Mouse (Mus musculus) ES-E14 (cell line): ENCODE data around the gene Angpt4. TPM values are rescaled to one million over a fixed set of nuclear protein-coding genes. Genes with fewer than 3 reads are reported as not detected.

ENCODE experiments used
- DNase-seq: peaks from one replicate; pipeline ENCODE4 v3.0.0-alpha.2; 2013; ENCODE audit warnings: low read depth, low spot score
- H3K27ac ChIP-seq: 2 replicates; pipeline ENCODE4 v1.5.1; 2012; ENCODE audit warnings: low read depth, mild to moderate bottlenecking, low read length, moderate library complexity, mixed read lengths; ENCODE audit not compliant: poor library complexity, insufficient read depth, severe bottlenecking
- H3K36me3 ChIP-seq: 2 replicates; pipeline ENCODE4 v1.6.1; 2012; ENCODE audit warnings: mild to moderate bottlenecking, low read length, moderate library complexity, mixed read lengths; ENCODE audit not compliant: control insufficient read depth, poor library complexity, insufficient read depth, severe bottlenecking
- H3K4me1 ChIP-seq, 2 experiments: fragments of 150-350 bp in 1 of 2; sonication (generic) in 1 of 2; 2 replicates each; pipeline ENCODE4 v1.6.1; 2012; ENCODE audit warnings: low read length in 2 of 2, mild to moderate bottlenecking in 1 of 2, mixed read lengths in 1 of 2; ENCODE audit not compliant: control insufficient read depth in 2 of 2, insufficient read depth in 2 of 2, poor library complexity in 1 of 2
- H3K4me3 ChIP-seq, 2 experiments: fragments of 150-350 bp in 1 of 2; sonication (generic) in 1 of 2; 2 replicates each; pipeline ENCODE4 v1.5.1; 2012; ENCODE audit warnings: low read length in 2 of 2, low read depth in 1 of 2, mild to moderate bottlenecking in 1 of 2, mixed read lengths in 1 of 2; ENCODE audit not compliant: insufficient read depth in 1 of 2, poor library complexity in 1 of 2, severe bottlenecking in 1 of 2
- H3K9ac ChIP-seq: 2 replicates; pipeline ENCODE4 v1.6.1; 2012; ENCODE audit warnings: low read depth, mild to moderate bottlenecking, low read length, mixed read lengths; ENCODE audit not compliant: poor library complexity, insufficient read depth, severe bottlenecking
- H3K9me3 ChIP-seq: fragments of 150-350 bp; sonication (generic); 2 replicates; pipeline ENCODE4 v1.6.1; 2012; ENCODE audit warnings: low read depth, mild to moderate bottlenecking, low read length; ENCODE audit not compliant: control insufficient read depth, insufficient read depth
- CHD2 ChIP-seq: IDR thresholded peaks from 2 replicates; pipeline ENCODE4 v1.6.1; 2014; ENCODE audit warnings: mild to moderate bottlenecking, low read depth, low read length, inconsistent platforms
- HCFC1 ChIP-seq: IDR thresholded peaks from 2 replicates; pipeline ENCODE4 v1.6.1; 2012; ENCODE audit warnings: low read length, inconsistent platforms, borderline replicate concordance; ENCODE audit not compliant: insufficient read depth
- MAFK ChIP-seq: IDR thresholded peaks from 2 replicates; pipeline ENCODE4 v1.6.1; 2014; ENCODE audit warnings: mild to moderate bottlenecking, low read depth, low read length, inconsistent platforms; ENCODE audit not compliant: insufficient read depth
- ZC3H11A ChIP-seq: IDR thresholded peaks from 2 replicates; pipeline ENCODE4 v1.6.1; 2012; ENCODE audit warnings: low read depth, mild to moderate bottlenecking, inconsistent platforms, low read length, borderline replicate concordance
- ZNF384 ChIP-seq: IDR thresholded peaks from 2 replicates; pipeline ENCODE4 v1.6.1; 2012; ENCODE audit warnings: low read depth, low read length, inconsistent platforms
- in situ Hi-C, 2 experiments: fragments of 600-800 bp; cut with MboI; formaldehyde crosslinking; loops; one replicate each; pipeline ENCODE4 v1.15.1; 2025; ENCODE audit warnings: low sequenced_read_pairs in 2 of 2, inconsistent platforms in 1 of 2; ENCODE audit not compliant: unreplicated experiment in 2 of 2
- total RNA-seq: library from RNA; depleted of rRNA; stranded (reverse); fragments of 300-350 nt; gene quantifications from 2 replicates; pipeline ENCODE4 v1.2.3, GENCODE M21; 2012

The Angpt4 gene
- total RNA-seq, 1 experiment, result 0.98 TPM

- no peak overlapping the region for H3K9ac ChIP-seq
- no peaks in the 10 kb centered on the region for H3K9me3 ChIP-seq
- TF ChIP-seq HCFC1 (no peak), ZC3H11A (no peak), CHD2 (no peak)
- in situ Hi-C loops, result loop anchor here in 1 of 2 experiments (10.0 kb wide), 1 partner anchor 120 kb away; the partner anchor contains the start of gene Slc52a3
- peak; percentile 43 for DNase-seq
- H3K27ac ChIP-seq, result no peak overlapping the region
- H3K4me1 ChIP-seq, result no peaks in the 10 kb centered on the region
- no peaks in the 10 kb centered on the region for H3K36me3 ChIP-seq
- no peak overlapping the region for H3K4me3 ChIP-seq
Measured at GRCm38 (mm10) chr2:151874551-151874950, 36.5 kb upstream of the Angpt4 start.

- Histone ChIP-seq H3K9ac (no peak overlapping the region), H3K4me3 (no peak overlapping the region), H3K4me1 (peaks cover 0 to 2% of the 10 kb centered on the region in 2 experiments; a peak in 1 of 4 replicates), H3K9me3 (no peaks in the 10 kb centered on the region), H3K27ac (no peak overlapping the region), H3K36me3 (no peaks in the 10 kb centered on the region)
- TF ChIP-seq HCFC1 (no peak), ZC3H11A (0 out of 2 replicates have a peak, but pooled peaks have one; percentile 41)
- in situ Hi-C loops, result loop anchor here in 1 of 2 experiments (10.0 kb wide), 1 partner anchor 119 kb away; the partner anchor contains the start of gene Slc52a3
- peak; percentile 65 for DNase-seq
Measured at GRCm38 (mm10) chr2:151876012-151876485, 35.0 kb upstream of the Angpt4 start.

GRCm38 (mm10) chr2:151878645-151879044, 32.4 kb upstream of the Angpt4 start:
- Histone ChIP-seq H3K9me3 (no peaks in the 10 kb centered on the region), H3K36me3 (no peaks in the 10 kb centered on the region), H3K4me3 (no peak overlapping the region), H3K9ac (no peak overlapping the region), H3K27ac (no peak overlapping the region), H3K4me1 (peaks cover 0 to 2% of the 10 kb centered on the region in 2 experiments; a peak in 1 of 4 replicates)
- DNase-seq, result no peak
- TF ChIP-seq CHD2 (no peak), ZNF384 (no peak), HCFC1 (no peak), ZC3H11A (no peak), MAFK (no peak)
- in situ Hi-C loops, result loop anchor here in 1 of 2 experiments (10.0 kb wide), 1 partner anchor 116 kb away; the partner anchor contains the start of gene Slc52a3

- H3K9me3 ChIP-seq, result no peaks in the 10 kb centered on the region
- in situ Hi-C loops, result loop anchor here in 1 of 2 experiments (10.0 kb wide), 1 partner anchor 115 kb away; the partner anchor contains the start of gene Slc52a3
- no peak overlapping the region for H3K9ac ChIP-seq
- no peak overlapping the region for H3K27ac ChIP-seq
- no peak overlapping the region for H3K4me3 ChIP-seq
- no peaks in the 10 kb centered on the region for H3K36me3 ChIP-seq
- TF ChIP-seq CHD2, result no peak
- no peak for TF ChIP-seq ZC3H11A
- TF ChIP-seq MAFK, result no peak
- no peak for TF ChIP-seq HCFC1
- no peak for TF ChIP-seq ZNF384
- peaks cover 0 to 2% of the 10 kb centered on the region in 2 experiments; a peak in 1 of 4 replicates for H3K4me1 ChIP-seq
- DNase-seq, result peak; percentile 65
Measured at GRCm38 (mm10) chr2:151879760-151880159, 31.2 kb upstream of the Angpt4 start.

- Histone ChIP-seq H3K4me1 (no peaks in the 10 kb centered on the region), H3K27ac (no peak overlapping the region), H3K36me3 (no peaks in the 10 kb centered on the region), H3K4me3 (no peak overlapping the region), H3K9me3 (no peaks in the 10 kb centered on the region), H3K9ac (no peak overlapping the region)
- no peak for DNase-seq
- in situ Hi-C loops, result no loop called here
- TF ChIP-seq MAFK, result no peak
- TF ChIP-seq CHD2, result no peak
- TF ChIP-seq ZC3H11A, result no peak
- no peak for TF ChIP-seq HCFC1
Measured at GRCm38 (mm10) chr2:151891031-151891430, 20.0 kb upstream of the Angpt4 start.
